Mouse (Mus musculus) heart, embryonic 11.5 days (tissue): ENCODE measurements around the gene Adgb. TPM values are rescaled to one million over a fixed set of nuclear protein-coding genes. Genes with fewer than 3 reads are reported as not detected.
A peak's percentile ranks its signal among the peaks of the same experiment; 100 is the strongest.

Experiments used
- ATAC-seq: fragments of 200-750 bp; cut with Nextera tagmentation; replicated peaks from 2 replicates; pipeline ENCODE4 v1.8.0; 2017; ENCODE audit warnings: moderate library complexity; ENCODE audit not compliant: insufficient number of reproducible peaks, low FRiP score, low TSS enrichment
- H3K27ac ChIP-seq: fragments of 300-500 bp; sonication (generic); 2 replicates; pipeline ENCODE4 v1.5.1; 2014; ENCODE audit warnings: mild to moderate bottlenecking, low read depth, low read length
- H3K27me3 ChIP-seq: fragments of 300-500 bp; sonication (generic); 2 replicates; pipeline ENCODE4 v1.6.1; 2014; ENCODE audit warnings: mild to moderate bottlenecking, low read length, mixed read lengths; ENCODE audit not compliant: control insufficient read depth, insufficient read depth
- H3K36me3 ChIP-seq: fragments of 300-500 bp; sonication (generic); 2 replicates; pipeline ENCODE4 v1.6.1; 2014; ENCODE audit warnings: mild to moderate bottlenecking, low read length, moderate library complexity, mixed read lengths; ENCODE audit not compliant: control insufficient read depth, insufficient read depth
- H3K4me1 ChIP-seq: fragments of 300-500 bp; sonication (generic); 2 replicates; pipeline ENCODE4 v1.6.1; 2014; ENCODE audit warnings: low read length; ENCODE audit not compliant: control insufficient read depth, insufficient read depth
- H3K4me2 ChIP-seq: fragments of 300-500 bp; sonication (generic); 2 replicates; pipeline ENCODE4 v1.6.1; 2014; ENCODE audit warnings: mild to moderate bottlenecking, moderate library complexity
- H3K4me3 ChIP-seq: fragments of 300-500 bp; sonication (generic); 2 replicates; pipeline ENCODE4 v1.5.1; 2014; ENCODE audit warnings: low read depth, low read length
- H3K9ac ChIP-seq: fragments of 300-500 bp; sonication (generic); 2 replicates; pipeline ENCODE4 v1.6.1; 2014; ENCODE audit warnings: mild to moderate bottlenecking, low read depth, low read length, moderate library complexity
- H3K9me3 ChIP-seq: fragments of 300-500 bp; sonication (generic); replicated peaks from 2 replicates; pipeline ENCODE4 v1.6.1; 2016; ENCODE audit warnings: low read length; ENCODE audit not compliant: control insufficient read depth
- WGBS: fragments of 180-500 bp; shearing (Covaris S2); extraction: QIAGEN DNeasy Blood & Tissue Kit; methylation state at CpG from one replicate; pipeline ENCODE4 v1.1.7; 2014; ENCODE audit not compliant: insufficient replicate concordance; 5-methylcytosine and 5-hydroxymethylcytosine counted together
- polyA plus RNA-seq: library from polyadenylated mRNA; unstranded; fragments of >200 nt; fragmentation: Nextera tagmentation; extraction: Ambion mirVana; gene quantifications from 2 replicates; pipeline ENCODE4 v1.2.1, GENCODE M21; 2014

The Adgb gene
- polyA plus RNA-seq, 1 experiment from 2014 or later: 0.24 TPM

DNA sequence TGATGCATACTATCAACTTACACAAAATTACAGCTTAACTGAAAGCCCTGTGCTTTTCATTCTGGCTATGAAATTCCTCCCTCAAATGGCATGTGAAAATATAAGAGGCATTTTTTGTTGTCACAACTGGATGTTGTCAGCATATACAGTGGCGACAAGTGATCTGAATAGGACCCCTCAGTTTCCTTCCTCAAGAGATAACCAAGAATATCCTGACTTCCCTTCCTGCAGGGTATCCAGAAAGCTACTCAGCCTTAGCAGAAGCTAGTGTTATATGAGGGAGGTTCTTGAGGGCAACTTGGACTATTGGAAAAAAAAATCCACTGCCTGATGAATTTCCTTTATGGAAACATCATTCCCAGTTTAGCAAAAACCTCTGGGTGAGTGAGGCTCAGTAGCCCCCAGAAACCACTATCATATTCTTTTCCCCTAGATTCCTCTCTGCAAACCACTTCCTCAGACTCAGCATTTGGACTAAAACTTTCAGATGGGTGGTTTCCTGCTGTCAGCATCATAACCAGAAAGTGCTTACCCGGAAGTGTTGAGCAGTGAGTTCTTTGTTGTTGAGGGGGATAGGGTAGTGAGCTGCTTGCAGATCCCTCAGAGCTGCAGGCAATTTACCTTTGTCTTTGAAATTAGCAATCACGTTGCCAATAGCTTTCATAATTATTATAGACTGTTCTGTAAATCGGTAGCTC, 76.2 kb downstream of the Adgb start:
- H3K4me2 ChIP-seq: no peak overlapping the region
- ATAC-seq: no peak
- no peaks in the 10 kb centered on the region for H3K36me3 ChIP-seq
- no peaks in the 10 kb centered on the region for H3K27me3 ChIP-seq
- no peaks in the 10 kb centered on the region for H3K9me3 ChIP-seq
- WGBS: 61% methylated on average over 4 of the region's 4 CpGs
- H3K4me3 ChIP-seq: no peak overlapping the region
- no peaks in the 10 kb centered on the region for H3K4me1 ChIP-seq
- H3K9ac ChIP-seq: no peak overlapping the region
- H3K27ac ChIP-seq: peak overlapping the region; percentile 24; the same call in 1 of the 2 replicates

DNA sequence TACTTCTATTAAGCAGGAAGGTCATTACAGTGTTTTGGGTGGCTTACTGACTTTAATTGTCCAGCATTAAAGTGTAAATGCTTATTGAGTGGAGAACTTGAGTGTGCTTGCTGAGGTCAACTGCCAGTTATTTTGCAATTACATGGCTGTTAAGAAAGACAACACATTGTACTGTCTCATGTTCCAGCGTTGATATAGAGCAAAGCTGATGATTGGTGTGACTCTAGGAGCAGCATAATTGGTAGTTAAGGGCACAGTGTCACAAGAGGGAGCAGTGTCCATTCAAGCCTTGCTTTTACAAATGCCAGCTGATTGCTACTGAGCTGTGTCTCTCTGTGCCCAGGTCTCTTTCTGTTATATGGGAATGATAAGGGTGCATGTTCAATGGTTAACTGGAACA, 97.5 kb downstream of the Adgb start:
- Histone ChIP-seq H3K9me3 (no peaks in the 10 kb centered on the region), H3K36me3 (no peaks in the 10 kb centered on the region), H3K4me1 (no peaks in the 10 kb centered on the region), H3K4me3 (no peak overlapping the region), H3K27ac (no peak overlapping the region), H3K4me2 (no peak overlapping the region), H3K27me3 (no peaks in the 10 kb centered on the region), H3K9ac (no peak overlapping the region)
- WGBS: 74% methylated on average over 1 of the region's 1 CpGs
- no peak for ATAC-seq

DNA sequence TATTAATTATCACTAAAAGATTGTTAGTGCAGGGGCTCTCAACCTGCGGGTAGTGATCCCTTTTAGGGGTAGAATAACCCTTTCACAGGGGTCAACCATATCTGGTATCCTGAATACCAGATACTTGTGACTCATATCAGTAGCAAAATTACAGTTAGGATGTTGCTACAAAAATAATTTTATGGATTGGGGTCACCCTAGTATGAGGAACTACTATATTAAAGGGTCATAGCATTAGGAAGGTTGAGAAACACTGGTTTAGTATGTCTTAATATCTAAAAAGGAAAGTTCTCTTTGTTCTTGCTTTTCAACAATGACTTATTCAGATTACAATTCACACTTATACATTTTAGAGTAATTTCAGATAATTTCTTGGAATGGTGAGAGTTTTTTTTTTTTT, 108.1 kb downstream of the Adgb start:
- Histone ChIP-seq H3K4me1 (no peaks in the 10 kb centered on the region), H3K27ac (no peak overlapping the region), H3K4me2 (no peak overlapping the region)

DNA sequence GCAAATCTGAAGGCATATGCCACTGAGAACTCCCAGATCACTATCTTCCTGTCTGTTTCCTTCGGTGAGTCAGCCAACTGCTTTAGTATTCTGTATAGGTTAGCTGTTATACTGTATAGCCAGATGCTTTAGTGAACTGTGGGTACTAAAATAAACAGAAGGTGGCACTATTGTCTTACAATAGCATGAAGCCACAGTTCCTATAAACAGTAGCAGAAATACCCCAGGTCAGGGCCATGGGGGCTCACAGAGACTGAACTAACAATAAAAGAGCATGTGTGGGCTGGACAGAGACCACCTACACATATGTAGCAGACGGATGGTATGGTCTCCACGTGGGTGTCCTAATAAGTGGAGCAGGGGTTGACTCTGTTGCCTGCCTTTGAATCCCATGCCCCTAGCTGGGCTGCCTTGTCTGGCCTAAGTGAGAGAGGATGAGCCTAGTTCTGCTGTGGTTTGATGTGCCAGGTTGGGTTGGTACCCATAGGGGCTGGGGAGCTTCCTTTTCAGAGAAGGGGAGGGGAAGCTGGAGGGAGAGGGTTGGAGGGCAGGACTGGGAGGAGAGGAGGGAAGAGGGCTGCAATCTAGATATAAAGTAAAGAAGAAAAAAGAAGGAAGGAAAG, 116.4 kb downstream of the Adgb start:
- Histone ChIP-seq H3K4me1 (no peaks in the 10 kb centered on the region), H3K27ac (no peak overlapping the region), H3K4me2 (no peak overlapping the region), H3K9ac (no peak overlapping the region), H3K36me3 (no peaks in the 10 kb centered on the region), H3K4me3 (no peak overlapping the region), H3K27me3 (no peaks in the 10 kb centered on the region), H3K9me3 (no peaks in the 10 kb centered on the region)
- ATAC-seq: 0 out of 2 replicates have a peak, but pooled peaks have one; percentile 57
- WGBS: 30% methylated on average over 3 of the region's 3 CpGs

More for the DNA sequence above, 108.1 kb downstream of the Adgb start:
- no peaks in the 10 kb centered on the region for H3K27me3 ChIP-seq
- 76% methylated on average over 1 of the region's 1 CpGs for WGBS
- H3K9me3 ChIP-seq: no peaks in the 10 kb centered on the region
- H3K9ac ChIP-seq: no peak overlapping the region
- no peak overlapping the region for H3K4me3 ChIP-seq
- no peak for ATAC-seq
- H3K36me3 ChIP-seq: no peaks in the 10 kb centered on the region

DNA sequence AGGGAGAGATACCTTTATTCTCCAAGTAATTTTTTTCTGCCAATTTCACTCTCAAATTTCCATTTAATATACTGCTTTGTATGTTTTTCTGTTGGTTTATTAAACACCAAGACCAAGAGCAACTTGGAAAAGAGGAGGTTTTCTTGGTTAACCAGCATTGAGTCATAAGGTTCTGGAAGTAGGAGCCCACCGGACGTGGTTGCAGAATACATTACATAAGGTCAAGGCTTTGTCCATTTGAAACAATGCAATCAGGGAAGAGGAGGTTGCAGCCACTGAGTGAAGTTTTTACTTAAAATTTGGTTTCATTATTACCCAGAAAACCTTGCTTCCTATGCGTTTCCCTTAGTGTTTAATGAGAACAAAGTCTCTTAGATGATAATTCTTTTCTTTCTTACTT, 119.9 kb downstream of the Adgb start:
- Histone ChIP-seq H3K36me3 (no peaks in the 10 kb centered on the region), H3K27me3 (no peaks in the 10 kb centered on the region), H3K4me2 (no peak overlapping the region), H3K4me1 (no peaks in the 10 kb centered on the region), H3K9ac (no peak overlapping the region), H3K4me3 (no peak overlapping the region), H3K27ac (no peak overlapping the region), H3K9me3 (no peaks in the 10 kb centered on the region)
- WGBS: 79% methylated on average over 3 of the region's 3 CpGs
- no peak for ATAC-seq

DNA sequence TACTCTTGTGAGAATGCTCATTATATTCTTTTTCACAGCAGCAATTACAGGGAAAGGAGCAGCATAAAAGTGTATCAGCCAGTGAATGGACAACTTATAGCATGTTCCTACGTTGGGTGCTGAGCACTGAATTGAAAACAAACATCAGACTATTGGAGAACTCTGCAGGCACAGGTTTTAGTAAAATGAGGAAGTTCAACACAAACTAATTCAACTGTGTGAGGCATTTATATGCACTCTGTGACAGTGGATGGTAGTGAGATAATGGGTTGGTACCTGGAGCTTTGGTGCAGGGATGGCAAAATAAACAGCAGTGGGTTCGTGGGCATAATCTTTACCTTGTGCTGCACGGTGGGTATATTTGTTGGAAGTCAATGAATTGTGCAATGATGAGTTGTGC, 121.6 kb downstream of the Adgb start:
- H3K4me1 ChIP-seq: no peaks in the 10 kb centered on the region
- no peak for ATAC-seq
- no peak overlapping the region for H3K27ac ChIP-seq
- H3K9me3 ChIP-seq: no peaks in the 10 kb centered on the region
- no peak overlapping the region for H3K4me2 ChIP-seq
- 77% methylated on average over 3 of the region's 3 CpGs for WGBS
- no peak overlapping the region for H3K4me3 ChIP-seq
- H3K36me3 ChIP-seq: no peaks in the 10 kb centered on the region
- H3K27me3 ChIP-seq: no peaks in the 10 kb centered on the region
- no peak overlapping the region for H3K9ac ChIP-seq

DNA sequence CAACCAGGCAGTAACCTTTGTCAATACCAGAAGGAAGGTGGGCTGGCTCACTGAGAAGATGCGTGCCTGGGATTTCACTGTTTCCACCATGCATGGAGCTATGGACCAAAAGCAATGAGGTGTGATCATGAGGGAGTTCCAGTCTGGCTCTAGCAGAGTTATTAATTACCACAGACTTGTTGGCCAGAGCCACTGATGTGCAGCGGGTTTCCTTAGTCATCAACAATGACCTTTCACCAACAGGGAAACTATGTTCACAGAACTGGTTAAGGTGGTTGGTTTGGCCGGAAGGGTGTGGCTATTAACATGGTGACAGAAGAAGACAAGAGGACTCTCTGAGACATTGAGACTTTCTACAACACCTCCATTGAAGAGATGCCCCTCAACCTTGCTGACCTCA, 128.2 kb downstream of the Adgb start:
- Histone ChIP-seq H3K4me1 (no peaks in the 10 kb centered on the region), H3K36me3 (no peaks in the 10 kb centered on the region), H3K9ac (no peak overlapping the region), H3K4me3 (no peak overlapping the region), H3K9me3 (no peaks in the 10 kb centered on the region), H3K27ac (no peak overlapping the region), H3K4me2 (no peak overlapping the region), H3K27me3 (no peaks in the 10 kb centered on the region)
- ATAC-seq: no peak
- WGBS: 96% methylated on average over 3 of the region's 3 CpGs

DNA sequence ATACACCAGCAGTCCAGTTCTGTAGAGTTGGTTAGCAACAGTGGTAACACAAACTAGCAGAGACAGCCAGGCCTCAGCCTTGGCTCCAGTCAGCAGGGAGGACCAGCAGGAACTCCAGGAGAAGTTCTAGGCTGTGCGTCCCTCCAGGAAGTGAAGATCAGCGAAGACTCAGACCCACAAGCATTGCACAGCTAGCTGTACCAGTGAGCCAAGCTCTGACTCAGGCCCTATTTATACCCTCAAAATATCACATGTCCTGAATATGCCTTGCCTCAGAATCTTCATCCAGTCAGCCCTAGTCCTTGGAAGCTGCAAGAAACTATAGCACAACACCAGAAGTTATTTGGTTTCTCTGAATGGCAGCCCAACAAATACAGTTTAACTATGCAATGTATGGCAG, 146.6 kb downstream of the Adgb start:
- no peaks in the 10 kb centered on the region for H3K27me3 ChIP-seq
- no peak overlapping the region for H3K27ac ChIP-seq
- H3K9me3 ChIP-seq: no peaks in the 10 kb centered on the region
- H3K4me1 ChIP-seq: no peaks in the 10 kb centered on the region
- whole genome bisulfite sequencing: 76% methylated on average over 2 of the region's 2 CpGs
- no peak overlapping the region for H3K4me3 ChIP-seq
- H3K4me2 ChIP-seq: no peak overlapping the region
- ATAC-seq: no peak
- no peak overlapping the region for H3K9ac ChIP-seq
- H3K36me3 ChIP-seq: no peaks in the 10 kb centered on the region

DNA sequence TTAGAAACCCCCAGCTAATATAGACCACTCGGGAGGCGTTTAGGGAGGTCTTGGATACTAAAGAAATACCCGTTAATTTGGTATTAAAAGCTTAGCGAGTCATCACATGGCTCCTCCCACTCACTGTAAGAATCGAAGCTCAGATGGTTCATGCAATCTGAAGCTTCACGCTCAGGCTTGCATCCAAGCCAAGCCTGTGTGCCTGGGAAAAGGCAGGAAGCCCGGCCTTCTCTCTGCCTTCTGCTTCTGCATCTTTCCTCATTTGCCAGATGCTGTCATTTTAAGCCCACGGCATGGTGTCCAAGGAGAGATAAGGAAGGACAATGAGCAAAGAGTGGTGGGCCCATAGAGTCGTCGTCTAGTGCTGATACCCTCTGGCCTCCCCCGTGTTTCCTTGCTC, 149.2 kb downstream of the Adgb start:
- no peak for ATAC-seq
- Histone ChIP-seq H3K36me3 (no peaks in the 10 kb centered on the region), H3K9me3 (no peaks in the 10 kb centered on the region), H3K4me1 (no peaks in the 10 kb centered on the region), H3K4me3 (no peak overlapping the region), H3K9ac (no peak overlapping the region), H3K4me2 (no peak overlapping the region), H3K27me3 (no peaks in the 10 kb centered on the region), H3K27ac (no peak overlapping the region)
- WGBS: 51% methylated on average over 11 of the region's 11 CpGs
